Mouse (Mus musculus) embryonic facial prominence, embryonic 12.5 days (tissue): ENCODE data around the gene Arf1. TPM values are rescaled to one million over a fixed set of nuclear protein-coding genes. Genes with fewer than 3 reads are reported as not detected.

Experiments used
- polyA plus RNA-seq: library from polyadenylated mRNA; unstranded; fragments of >200 nt; fragmentation: Nextera tagmentation; extraction: Ambion mirVana; gene quantifications from 2 replicates; pipeline ENCODE4 v1.2.1, GENCODE M21; 2016

Gene Arf1
- polyA plus RNA-seq, 1 experiment from 2014 or later: 637 TPM

Other genes with a start within 250 kb of the Arf1 start
- gene Obscn, start 91.9 kb downstream of the Arf1 start, polyA plus RNA-seq: 0.28 and 0.69 TPM in 2 replicates
- 3.8 TPM in 2 replicates for gene Iba57, start 64.5 kb downstream of the Arf1 start, polyA plus RNA-seq
- 0.50 and 1.00 TPM in 2 replicates for gene Gjc2, start 45.1 kb downstream of the Arf1 start, polyA plus RNA-seq
- 124 and 125 TPM in 2 replicates for gene Guk1, start 36.1 kb downstream of the Arf1 start, polyA plus RNA-seq
- 90.9 and 98.5 TPM in 2 replicates for gene Mrpl55, start 25.8 kb downstream of the Arf1 start, polyA plus RNA-seq
- 36.2 and 40.5 TPM in 2 replicates for gene 2310033P09Rik, start 19.9 kb downstream of the Arf1 start, polyA plus RNA-seq
- 1.8 and 2.6 TPM in 2 replicates for gene Wnt3a, start 62.5 kb upstream of the Arf1 start, polyA plus RNA-seq
- 5.9 and 7.1 TPM in 2 replicates for gene Wnt9a, start 78.7 kb upstream of the Arf1 start, polyA plus RNA-seq
- not detected in 2 replicates for gene Prss38, start 147.4 kb upstream of the Arf1 start, polyA plus RNA-seq
- gene Jmjd4, start 221.8 kb upstream of the Arf1 start, polyA plus RNA-seq: 18.8 and 19.3 TPM in 2 replicates
- 157 and 169 TPM in 2 replicates for gene Snap47, start 222.9 kb upstream of the Arf1 start, polyA plus RNA-seq
- gene Zfp867, start 244.2 kb upstream of the Arf1 start, polyA plus RNA-seq: 8.7 and 10.1 TPM in 2 replicates